Mouse (Mus musculus) heart, postnatal 0 days (tissue): ENCODE data around the gene Gp9. TPM values are rescaled to one million over a fixed set of nuclear protein-coding genes. Genes with fewer than 3 reads are reported as not detected.

ENCODE experiments used
- ATAC-seq: fragments of 200-750 bp; cut with Nextera tagmentation; 2 replicates; pipeline ENCODE4 v1.8.0; 2017; ENCODE audit warnings: low read depth, moderate number of reproducible peaks, moderate library complexity; ENCODE audit not compliant: insufficient read depth
- DNase-seq: peaks from one replicate; pipeline ENCODE4 v3.0.0-alpha.2; 2016; ENCODE audit warnings: low spot score
- H3K27ac ChIP-seq: fragments of 300-500 bp; sonication (generic); 2 replicates; pipeline ENCODE4 v1.5.1; 2014; ENCODE audit warnings: low read depth, mild to moderate bottlenecking
- H3K27me3 ChIP-seq: fragments of 300-500 bp; sonication (generic); 2 replicates; pipeline ENCODE4 v1.6.1; 2014; ENCODE audit warnings: low read length, mixed read lengths; ENCODE audit not compliant: control insufficient read depth, insufficient read depth
- H3K36me3 ChIP-seq: fragments of 300-500 bp; sonication (generic); replicated peaks from 2 replicates; pipeline ENCODE4 v1.6.1; 2014; ENCODE audit warnings: low read length, mixed read lengths; ENCODE audit not compliant: control insufficient read depth, insufficient read depth
- H3K4me1 ChIP-seq: fragments of 300-500 bp; sonication (generic); 2 replicates; pipeline ENCODE4 v1.6.1; 2014; ENCODE audit warnings: antibody characterized with exemption; ENCODE audit not compliant: control insufficient read depth, insufficient read depth
- H3K4me2 ChIP-seq: fragments of 300-500 bp; sonication (generic); 2 replicates; pipeline ENCODE4 v1.6.1; 2014; ENCODE audit warnings: low read depth, mild to moderate bottlenecking, low read length, moderate library complexity
- H3K4me3 ChIP-seq: fragments of 300-500 bp; sonication (generic); 2 replicates; pipeline ENCODE4 v1.5.1; 2014; ENCODE audit warnings: low read depth, low read length
- H3K9ac ChIP-seq: fragments of 300-500 bp; sonication (generic); replicated peaks from 2 replicates; pipeline ENCODE4 v1.6.1; 2014; ENCODE audit warnings: low read depth, low read length, mixed read lengths
- H3K9me3 ChIP-seq: fragments of 300-500 bp; sonication (generic); replicated peaks from 2 replicates; pipeline ENCODE4 v1.6.1; 2016; ENCODE audit warnings: low read length; ENCODE audit not compliant: control insufficient read depth
- CTCF ChIP-seq: IDR thresholded peaks from 2 replicates; pipeline ENCODE4 v1.5.1; 2016; ENCODE audit warnings: antibody characterized with exemption, control low read depth, low read depth
- EP300 ChIP-seq: IDR thresholded peaks from 2 replicates; pipeline ENCODE4 v1.6.1; 2016; ENCODE audit warnings: antibody characterized with exemption, low read depth
- WGBS: fragments of 180-500 bp; shearing (Covaris S2); extraction: QIAGEN DNeasy Blood & Tissue Kit; methylation state at CpG from one replicate; pipeline ENCODE4 v1.1.7; 2014; 5-methylcytosine and 5-hydroxymethylcytosine counted together
- polyA plus RNA-seq: library from polyadenylated mRNA; unstranded; fragments of >200 nt; fragmentation: Nextera tagmentation; extraction: Ambion mirVana; gene quantifications from 2 replicates; pipeline ENCODE4 v1.2.1, GENCODE M21; 2015
- total RNA-seq: library from RNA; depleted of rRNA; stranded (reverse); fragments of >200 nt; gene quantifications from 2 replicates; pipeline ENCODE4 v1.2.3, GENCODE M21; 2014; ENCODE audit warnings: low replicate concordance

Gene Gp9
- total and polyA plus RNA-seq, 2 experiments from 2014 or later: 0.19 to 0.89 TPM

GRCm38 (mm10) chr6:87804036-87804435, 26.2 kb downstream of the Gp9 start:
- 78% methylated on average over 1 of the region's 1 CpGs for WGBS
- no peak overlapping the region for H3K4me2 ChIP-seq
- no peak for TF ChIP-seq EP300
- no peak for TF ChIP-seq CTCF
- no peak for DNase-seq
- H3K4me1 ChIP-seq: 0 out of 2 replicates have a peak, but pooled peaks cover 7% of the 10 kb centered on the region
- ATAC-seq: no peak
- no peaks in the 10 kb centered on the region for H3K27me3 ChIP-seq
- H3K9me3 ChIP-seq: no peaks in the 10 kb centered on the region
- H3K27ac ChIP-seq: no peak overlapping the region
- H3K4me3 ChIP-seq: no peak overlapping the region
- no peak overlapping the region for H3K9ac ChIP-seq
- H3K36me3 ChIP-seq: 0 out of 2 replicates have a peak, but pooled peaks cover 3% of the 10 kb centered on the region

- Histone ChIP-seq H3K27ac (no peak overlapping the region), H3K4me3 (no peak overlapping the region), H3K9ac (no peak overlapping the region), H3K4me2 (no peak overlapping the region), H3K27me3 (no peaks in the 10 kb centered on the region), H3K4me1 (peaks cover 11% of the 10 kb centered on the region; the same call in 1 of the 2 replicates), H3K9me3 (no peaks in the 10 kb centered on the region), H3K36me3 (0 out of 2 replicates have a peak, but pooled peaks cover 3% of the 10 kb centered on the region)
- 72% methylated on average over 7 of the region's 7 CpGs for WGBS
- no peak for DNase-seq
- TF ChIP-seq CTCF: no peak
- TF ChIP-seq EP300: no peak
- ATAC-seq: no peak
Observed at GRCm38 (mm10) chr6:87804886-87805285, 27.0 kb downstream of the Gp9 start.

- Histone ChIP-seq H3K9me3 (no peaks in the 10 kb centered on the region), H3K4me3 (no peak overlapping the region), H3K27me3 (no peaks in the 10 kb centered on the region), H3K36me3 (0 out of 2 replicates have a peak, but pooled peaks cover 3% of the 10 kb centered on the region), H3K4me2 (no peak overlapping the region), H3K4me1 (peaks cover 17% of the 10 kb centered on the region), H3K27ac (no peak overlapping the region), H3K9ac (no peak overlapping the region)
- WGBS: 89% methylated on average over 7 of the region's 7 CpGs
- TF ChIP-seq CTCF (no peak), EP300 (no peak)
- no peak for ATAC-seq
- DNase-seq: no peak
Observed at GRCm38 (mm10) chr6:87805448-87805847, 27.6 kb downstream of the Gp9 start.

- 48% methylated on average over 2 of the region's 2 CpGs for WGBS
- TF ChIP-seq EP300 (no peak), CTCF (no peak)
- Histone ChIP-seq H3K36me3 (0 out of 2 replicates have a peak, but pooled peaks cover 3% of the 10 kb centered on the region), H3K4me1 (peaks cover 19% of the 10 kb centered on the region), H3K9me3 (no peaks in the 10 kb centered on the region), H3K27ac (no peak overlapping the region), H3K27me3 (no peaks in the 10 kb centered on the region), H3K9ac (no peak overlapping the region), H3K4me3 (no peak overlapping the region), H3K4me2 (no peak overlapping the region)
- ATAC-seq (peak; percentile 40; the same call in 1 of the 2 replicates), DNase-seq (no peak)
Observed at GRCm38 (mm10) chr6:87806028-87806427, 28.2 kb downstream of the Gp9 start.

- Histone ChIP-seq H3K4me2 (no peak overlapping the region), H3K27ac (no peak overlapping the region), H3K4me1 (peaks cover 19% of the 10 kb centered on the region), H3K9ac (no peak overlapping the region), H3K4me3 (no peak overlapping the region), H3K36me3 (0 out of 2 replicates have a peak, but pooled peaks cover 3% of the 10 kb centered on the region), H3K27me3 (no peaks in the 10 kb centered on the region), H3K9me3 (no peaks in the 10 kb centered on the region)
- no peak for ATAC-seq
- DNase-seq: no peak
- 34% methylated on average over 2 of the region's 2 CpGs for WGBS
- TF ChIP-seq EP300: no peak
- no peak for TF ChIP-seq CTCF
Observed at GRCm38 (mm10) chr6:87806857-87807256, 29.0 kb downstream of the Gp9 start.

- H3K4me1 ChIP-seq: peaks cover 19% of the 10 kb centered on the region
- DNase-seq (no peak), ATAC-seq (no peak)
- H3K36me3 ChIP-seq: 0 out of 2 replicates have a peak, but pooled peaks cover 3% of the 10 kb centered on the region
- H3K27me3 ChIP-seq: no peaks in the 10 kb centered on the region
- TF ChIP-seq EP300: no peak
- TF ChIP-seq CTCF: no peak
- H3K27ac ChIP-seq: no peak overlapping the region
- no peak overlapping the region for H3K4me3 ChIP-seq
- no peaks in the 10 kb centered on the region for H3K9me3 ChIP-seq
- WGBS: 78% methylated on average over 4 of the region's 4 CpGs
- no peak overlapping the region for H3K4me2 ChIP-seq
- H3K9ac ChIP-seq: no peak overlapping the region
Observed at GRCm38 (mm10) chr6:87807735-87808440, 30.0 kb downstream of the Gp9 start.
